Mouse (Mus musculus): ENCODE measurements at regions not wholly inside any gene's neighbourhood (a gene's known extent, or its start where the extent isn't known, plus 50 kb on each side); places are given as distances from the start of the nearest gene placed in this dataset.

- TF ChIP-seq POLR2A (IDR thresholded peaks at IDR 0.05; ENCODE audit: extremely low read depth, insufficient read depth, low read length): no peak
- no peak for TF ChIP-seq CTCF (IDR thresholded peaks at IDR 0.05; ENCODE audit: low read depth, low read length)
Measured at GRCm38 (mm10) chr3:38008321-38008720, 284.0 kb upstream of the Gm5148 start.
